Mouse (Mus musculus): ENCODE data around the gene Dpm3.
A peak's percentile ranks its signal among the peaks of the same experiment; 100 is the strongest.

Dpm3 gene

GRCm38 (mm10) chr3:89270891-89271290 is 11.7 kb downstream of the Dpm3 start:
- no peak for DNase-seq

- peak; percentile 56 for DNase-seq
Measured at GRCm38 (mm10) chr3:89271760-89272159, 12.6 kb downstream of the Dpm3 start.

GRCm38 (mm10) chr3:89276061-89276460 is 16.9 kb downstream of the Dpm3 start:
- peak; percentile 47 for DNase-seq

GRCm38 (mm10) chr3:89277281-89278021 is 18.3 kb downstream of the Dpm3 start:
- DNase-seq = peak; percentile 57

GRCm38 (mm10) chr3:89278107-89278506 is 18.9 kb downstream of the Dpm3 start:
- DNase-seq = peak; percentile 85

- DNase-seq = peak; percentile 35
Measured at GRCm38 (mm10) chr3:89278643-89279042, 19.5 kb downstream of the Dpm3 start.

- peak; percentile 94 for DNase-seq
Measured at GRCm38 (mm10) chr3:89279153-89279890, 20.2 kb downstream of the Dpm3 start.

GRCm38 (mm10) chr3:89280050-89280605 is 21.0 kb downstream of the Dpm3 start:
- DNase-seq = peak; percentile 58

- DNase-seq = peak; percentile 85
Measured at GRCm38 (mm10) chr3:89280606-89281511, 21.7 kb downstream of the Dpm3 start, which contains the start of gene Efna1. TSS of gene Efna1 (minus strand) at chr3:89281142.

GRCm38 (mm10) chr3:89281579-89282290 is 22.6 kb downstream of the Dpm3 start:
- DNase-seq = peak; percentile 88

GRCm38 (mm10) chr3:89282291-89282643 is 23.1 kb downstream of the Dpm3 start:
- no peak for DNase-seq

- no peak for DNase-seq
Measured at GRCm38 (mm10) chr3:89284261-89284660, 25.1 kb downstream of the Dpm3 start.

- DNase-seq = no peak
Measured at GRCm38 (mm10) chr3:89285526-89285925, 26.4 kb downstream of the Dpm3 start.

GRCm38 (mm10) chr3:89287286-89287685 is 28.1 kb downstream of the Dpm3 start:
- DNase-seq = no peak

- peak; percentile 66 for DNase-seq
Measured at GRCm38 (mm10) chr3:89288503-89288928, 29.4 kb downstream of the Dpm3 start.

GRCm38 (mm10) chr3:89291874-89292273 is 32.7 kb downstream of the Dpm3 start:
- no peak for DNase-seq

- no peak for DNase-seq
Measured at GRCm38 (mm10) chr3:89292303-89292702, 33.1 kb downstream of the Dpm3 start.

GRCm38 (mm10) chr3:89293247-89293918 is 34.2 kb downstream of the Dpm3 start:
- peak; percentile 62 for DNase-seq

GRCm38 (mm10) chr3:89294195-89294594 is 35.0 kb downstream of the Dpm3 start:
- peak; percentile 45 for DNase-seq

GRCm38 (mm10) chr3:89295685-89296230 is 36.6 kb downstream of the Dpm3 start:
- DNase-seq = no peak

- no peak for DNase-seq
Measured at GRCm38 (mm10) chr3:89296761-89297396, 37.7 kb downstream of the Dpm3 start.
